Mouse (Mus musculus) CH12.LX (cell line): ENCODE results near the gene Rilp.

ENCODE experiments used
- CTCF ChIP-seq, 2 experiments: IDR thresholded peaks in 1 of 2; conservative IDR thresholded peaks in 1 of 2; 2 replicates each; pipeline ENCODE4 v1.5.1; 2011 to 2012; ENCODE audit warnings: low read depth in 2 of 2, low read length in 2 of 2, improper control_type of control experiment in 1 of 2, inconsistent platforms in 1 of 2, mild to moderate bottlenecking in 1 of 2, moderate library complexity in 1 of 2
- ELF1 ChIP-seq: IDR thresholded peaks from 2 replicates; pipeline ENCODE4 v1.6.1; 2014; ENCODE audit warnings: low read depth, mild to moderate bottlenecking, inconsistent platforms, low read length, improper control_type of control experiment
- EP300 ChIP-seq: IDR thresholded peaks from 2 replicates; pipeline ENCODE4 v1.6.1; 2011; ENCODE audit warnings: low read length, improper control_type of control experiment
- ETS1 ChIP-seq: conservative IDR thresholded peaks from 2 replicates; pipeline ENCODE4 v1.6.1; 2012; ENCODE audit warnings: low read depth, mild to moderate bottlenecking, inconsistent platforms, low read length, improper control_type of control experiment, moderate library complexity
- POLR2A ChIP-seq: IDR thresholded peaks from 2 replicates; pipeline ENCODE4 v1.6.1; 2011; ENCODE audit warnings: low read depth, mild to moderate bottlenecking, improper control_type of control experiment, low read length
- USF1 ChIP-seq: IDR thresholded peaks from 2 replicates; pipeline ENCODE4 v1.6.1; 2014; ENCODE audit warnings: low read depth, mild to moderate bottlenecking, inconsistent platforms, low read length, improper control_type of control experiment
- USF2 ChIP-seq: conservative IDR thresholded peaks from 2 replicates; pipeline ENCODE4 v1.6.1; 2011; ENCODE audit warnings: low read depth, low read length, improper control_type of control experiment

GRCm38 (mm10) chr11:75522793-75523192, 12.9 kb downstream of the Rilp start:
- TF ChIP-seq ETS1 (no peak), USF1 (no peak), POLR2A (no peak), USF2 (no peak), CTCF (conservative IDR thresholded peaks at IDR 0.05 in 1 of 2, IDR thresholded peaks at IDR 0.05 in 1 of 2; ENCODE audit: low read depth in 2 of 2, low read length in 2 of 2) (no peak), EP300 (no peak), ELF1 (no peak)
